Mouse (Mus musculus) erythroblast, embryonic 14.5 days (primary cell): ENCODE measurements around the gene Hsd17b13.

Source experiments
- GATA1 ChIP-seq: IDR thresholded peaks from 2 replicates; pipeline ENCODE4 v1.6.1; 2012; ENCODE audit warnings: low read length, inconsistent platforms, mixed read lengths
- TAL1 ChIP-seq: IDR thresholded peaks from 3 replicates; pipeline ENCODE4 v1.6.1; 2012; ENCODE audit warnings: low read length, inconsistent platforms, mixed read lengths

DNA sequence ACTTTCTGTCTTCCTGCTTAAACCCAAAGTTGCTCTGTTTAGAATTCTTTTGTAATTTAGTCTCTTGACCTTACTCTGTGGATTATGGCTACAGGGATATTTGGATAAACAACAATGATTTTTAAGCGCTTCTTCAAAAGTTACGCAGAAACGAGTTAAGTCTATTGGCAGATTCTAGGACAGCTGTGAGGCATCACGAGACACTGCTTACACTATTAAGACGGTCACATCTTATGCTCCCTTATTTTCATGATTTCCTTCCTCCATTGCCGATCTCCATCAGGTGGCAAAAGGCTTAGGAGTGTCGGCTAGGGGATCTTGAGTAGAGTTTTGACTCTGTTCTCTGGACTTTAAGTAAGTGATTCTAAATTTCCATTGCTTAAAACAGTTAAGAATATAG, 33.1 kb upstream of the Hsd17b13 start:
- TF ChIP-seq GATA1 (no peak), TAL1 (no peak)
